Mouse (Mus musculus): ENCODE measurements at regions not wholly inside any gene's neighbourhood (a gene's known extent, or its start where the extent isn't known, plus 50 kb on each side); places are given as distances from the start of the nearest gene placed in this dataset.

DNA sequence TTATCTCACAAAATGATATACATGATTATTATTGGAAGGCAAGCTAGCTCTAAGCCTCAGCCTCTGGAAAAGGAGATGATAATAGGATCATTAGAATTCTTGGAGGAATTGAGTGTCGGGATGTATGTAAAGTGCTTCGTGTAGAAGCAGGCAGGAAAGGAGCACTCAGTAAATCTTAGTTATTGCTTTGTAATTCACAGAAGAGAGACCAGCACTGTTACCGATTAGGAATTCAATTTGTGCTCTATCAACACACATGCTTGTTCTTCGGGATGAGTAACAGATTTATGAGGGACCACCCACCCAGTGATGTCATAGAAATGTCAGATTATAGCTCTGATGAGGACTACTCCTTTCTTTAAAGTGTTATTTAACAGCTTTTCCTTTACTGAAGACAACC lies 57.4 kb upstream of the Rnd3 start:
- no peak for TF ChIP-seq CTCF (IDR thresholded peaks at IDR 0.05; ENCODE audit: borderline replicate concordance, insufficient read depth, low read depth, low read length)
- no peak for TF ChIP-seq POLR2A (IDR thresholded peaks at IDR 0.05; ENCODE audit: borderline replicate concordance, insufficient read depth, low read length)
